Mouse (Mus musculus): ENCODE results near the gene Naxe. TPM values are rescaled to one million over a fixed set of nuclear protein-coding genes. Genes with fewer than 3 reads are reported as not detected.

Naxe gene
- polyA plus RNA-seq (2015; fragmentation: Nextera tagmentation; extraction: Ambion mirVana), result 63.8 and 66.9 TPM in 2 replicates

GRCm38 (mm10) chr3:88057902-88058696 lies at the start of gene Naxe:
TSS of gene Naxe (minus strand) at chr3:88058495.
- Histone ChIP-seq H3K36me3 (peaks cover 36% of the 10 kb centered on the region), H3K27me3 (no peaks in the 10 kb centered on the region), H3K9ac (peak within 1 kb of the TSS; percentile 83), H3K9me3 (replicated peaks) (no peaks in the 10 kb centered on the region), H3K4me2 (peak within 1 kb of the TSS; percentile 94), H3K4me3 (replicated peaks) (peak within 1 kb of the TSS; percentile 83), H3K4me1 (replicated peaks) (peaks cover 19% of the 10 kb centered on the region), H3K27ac (peak within 1 kb of the TSS; percentile 58; the same call in 1 of the 2 replicates)
- ATAC-seq (ENCODE audit: low read depth) (peak; percentile 94), DNase-seq (peak; percentile 90)
- WGBS (ENCODE audit: insufficient replicate concordance), result under 1% methylated on average over 60 of the region's 60 CpGs

GRCm38 (mm10) chr3:88106126-88106525 lies 47.8 kb upstream of the Naxe start:
- ATAC-seq (ENCODE audit: low read depth) (no peak), DNase-seq (no peak)
- H3K4me2 ChIP-seq, result no peak overlapping the region
- H3K9ac ChIP-seq, result no peak overlapping the region
- H3K9me3 ChIP-seq (replicated peaks), result no peaks in the 10 kb centered on the region
- H3K36me3 ChIP-seq, result peaks cover 94% of the 10 kb centered on the region
- H3K4me3 ChIP-seq (replicated peaks), result no peak overlapping the region
- WGBS (ENCODE audit: insufficient replicate concordance), result 85% methylated on average over 4 of the region's 4 CpGs
- H3K4me1 ChIP-seq (replicated peaks), result no peaks in the 10 kb centered on the region
- no peak overlapping the region for H3K27ac ChIP-seq
- H3K27me3 ChIP-seq, result no peaks in the 10 kb centered on the region

- no peaks in the 10 kb centered on the region for H3K4me1 ChIP-seq (replicated peaks)
- H3K4me3 ChIP-seq (replicated peaks), result no peak overlapping the region
- H3K9me3 ChIP-seq (replicated peaks), result no peaks in the 10 kb centered on the region
- H3K9ac ChIP-seq, result no peak overlapping the region
- ATAC-seq (ENCODE audit: low read depth) (no peak), DNase-seq (no peak)
- no peak overlapping the region for H3K4me2 ChIP-seq
- 55% methylated on average over 6 of the region's 6 CpGs for WGBS (ENCODE audit: insufficient replicate concordance)
- H3K27me3 ChIP-seq, result no peaks in the 10 kb centered on the region
- peaks cover 91% of the 10 kb centered on the region for H3K36me3 ChIP-seq
- peak overlapping the region; percentile 39; the same call in 1 of the 2 replicates for H3K27ac ChIP-seq
These were observed 44.3 kb upstream of the Naxe start for GRCm38 (mm10) chr3:88102611-88103010.

GRCm38 (mm10) chr3:88102196-88102595 lies 43.9 kb upstream of the Naxe start:
- no peak; the same call in 1 of the 2 replicates for ATAC-seq (ENCODE audit: low read depth)
- Histone ChIP-seq H3K27ac (peak overlapping the region; percentile 39; the same call in 1 of the 2 replicates), H3K27me3 (no peaks in the 10 kb centered on the region), H3K9me3 (replicated peaks) (no peaks in the 10 kb centered on the region), H3K4me2 (no peak overlapping the region), H3K36me3 (peaks cover 91% of the 10 kb centered on the region), H3K9ac (no peak overlapping the region), H3K4me1 (replicated peaks) (no peaks in the 10 kb centered on the region), H3K4me3 (replicated peaks) (no peak overlapping the region)
- DNase-seq, result no peak
- 71% methylated on average over 6 of the region's 6 CpGs for WGBS (ENCODE audit: insufficient replicate concordance)

GRCm38 (mm10) chr3:88101736-88102135 lies 43.4 kb upstream of the Naxe start:
- Histone ChIP-seq H3K9ac (no peak overlapping the region), H3K4me3 (replicated peaks) (no peak overlapping the region)

GRCm38 (mm10) chr3:88100251-88100650 lies 42.0 kb upstream of the Naxe start:
- DNase-seq, result no peak
- Histone ChIP-seq H3K9ac (no peak overlapping the region), H3K9me3 (replicated peaks) (no peaks in the 10 kb centered on the region), H3K4me1 (replicated peaks) (no peaks in the 10 kb centered on the region), H3K27me3 (no peaks in the 10 kb centered on the region), H3K4me3 (replicated peaks) (no peak overlapping the region), H3K36me3 (peaks cover 82% of the 10 kb centered on the region), H3K4me2 (no peak overlapping the region), H3K27ac (no peak overlapping the region)
- no peak for ATAC-seq (ENCODE audit: low read depth)
- WGBS (ENCODE audit: insufficient replicate concordance), result 63% methylated on average over 3 of the region's 3 CpGs

More at GRCm38 (mm10) chr3:88101736-88102135, 43.4 kb upstream of the Naxe start:
- Histone ChIP-seq H3K36me3 (peaks cover 91% of the 10 kb centered on the region), H3K9me3 (replicated peaks) (no peaks in the 10 kb centered on the region), H3K27ac (no peak overlapping the region), H3K27me3 (no peaks in the 10 kb centered on the region), H3K4me1 (replicated peaks) (no peaks in the 10 kb centered on the region), H3K4me2 (no peak overlapping the region)
- DNase-seq (no peak), ATAC-seq (ENCODE audit: low read depth) (no peak)
- 81% methylated on average over 7 of the region's 7 CpGs for WGBS (ENCODE audit: insufficient replicate concordance)

- H3K4me3 ChIP-seq (replicated peaks), result no peak overlapping the region
- no peak overlapping the region for H3K27ac ChIP-seq
- WGBS (ENCODE audit: insufficient replicate concordance), result 62% methylated on average over 6 of the region's 6 CpGs
- H3K27me3 ChIP-seq, result no peaks in the 10 kb centered on the region
- H3K4me2 ChIP-seq, result no peak overlapping the region
- H3K4me1 ChIP-seq (replicated peaks), result no peaks in the 10 kb centered on the region
- H3K9me3 ChIP-seq (replicated peaks), result no peaks in the 10 kb centered on the region
- H3K36me3 ChIP-seq, result peaks cover 83% of the 10 kb centered on the region
- ATAC-seq (ENCODE audit: low read depth), result no peak
- H3K9ac ChIP-seq, result no peak overlapping the region
- no peak for DNase-seq
These were observed 39.4 kb upstream of the Naxe start for GRCm38 (mm10) chr3:88097666-88098065.

- no peak for DNase-seq
- no peaks in the 10 kb centered on the region for H3K4me1 ChIP-seq (replicated peaks)
- no peak overlapping the region for H3K4me2 ChIP-seq
- no peaks in the 10 kb centered on the region for H3K27me3 ChIP-seq
- ATAC-seq (ENCODE audit: low read depth), result no peak
- H3K9ac ChIP-seq, result no peak overlapping the region
- WGBS (ENCODE audit: insufficient replicate concordance), result 84% methylated on average over 5 of the region's 5 CpGs
- H3K36me3 ChIP-seq, result peaks cover 86% of the 10 kb centered on the region
- H3K9me3 ChIP-seq (replicated peaks), result no peaks in the 10 kb centered on the region
- no peak overlapping the region for H3K4me3 ChIP-seq (replicated peaks)
- no peak overlapping the region for H3K27ac ChIP-seq
These were observed 35.8 kb upstream of the Naxe start for GRCm38 (mm10) chr3:88094126-88094525.

GRCm38 (mm10) chr3:88090616-88091015 lies 32.3 kb upstream of the Naxe start:
- DNase-seq (no peak), ATAC-seq (ENCODE audit: low read depth) (no peak)
- peaks cover 83% of the 10 kb centered on the region for H3K36me3 ChIP-seq
- 92% methylated on average over 6 of the region's 6 CpGs for WGBS (ENCODE audit: insufficient replicate concordance)
- H3K27ac ChIP-seq, result no peak overlapping the region
- no peaks in the 10 kb centered on the region for H3K27me3 ChIP-seq
- no peak overlapping the region for H3K4me3 ChIP-seq (replicated peaks)
- no peaks in the 10 kb centered on the region for H3K9me3 ChIP-seq (replicated peaks)
- no peaks in the 10 kb centered on the region for H3K4me1 ChIP-seq (replicated peaks)
- no peak overlapping the region for H3K9ac ChIP-seq
- H3K4me2 ChIP-seq, result no peak overlapping the region

GRCm38 (mm10) chr3:88090106-88090505 lies 31.8 kb upstream of the Naxe start:
- H3K9ac ChIP-seq, result no peak overlapping the region
- no peaks in the 10 kb centered on the region for H3K27me3 ChIP-seq
- no peaks in the 10 kb centered on the region for H3K4me1 ChIP-seq (replicated peaks)
- H3K36me3 ChIP-seq, result peaks cover 80% of the 10 kb centered on the region
- 85% methylated on average over 7 of the region's 7 CpGs for WGBS (ENCODE audit: insufficient replicate concordance)
- no peak overlapping the region for H3K4me2 ChIP-seq
- no peak overlapping the region for H3K4me3 ChIP-seq (replicated peaks)
- H3K27ac ChIP-seq, result no peak overlapping the region
- no peaks in the 10 kb centered on the region for H3K9me3 ChIP-seq (replicated peaks)
- DNase-seq, result no peak
- ATAC-seq (ENCODE audit: low read depth), result no peak

- H3K9me3 ChIP-seq (replicated peaks), result no peaks in the 10 kb centered on the region
- no peak overlapping the region for H3K4me2 ChIP-seq
- H3K9ac ChIP-seq, result no peak overlapping the region
- H3K4me1 ChIP-seq (replicated peaks), result peaks cover 12% of the 10 kb centered on the region
- no peak for DNase-seq
- ATAC-seq (ENCODE audit: low read depth), result no peak
- peaks cover 67% of the 10 kb centered on the region for H3K36me3 ChIP-seq
- no peaks in the 10 kb centered on the region for H3K27me3 ChIP-seq
- no peak overlapping the region for H3K4me3 ChIP-seq (replicated peaks)
- no peak overlapping the region for H3K27ac ChIP-seq
- 57% methylated on average over 1 of the region's 1 CpGs for WGBS (ENCODE audit: insufficient replicate concordance)
These were observed 29.4 kb upstream of the Naxe start for GRCm38 (mm10) chr3:88087688-88088087.

- no peak overlapping the region for H3K9ac ChIP-seq
- no peak overlapping the region for H3K27ac ChIP-seq
- DNase-seq, result no peak
- H3K9me3 ChIP-seq (replicated peaks), result no peaks in the 10 kb centered on the region
- no peak for ATAC-seq (ENCODE audit: low read depth)
- no peak overlapping the region for H3K4me2 ChIP-seq
- H3K36me3 ChIP-seq, result peaks cover 44% of the 10 kb centered on the region
- H3K4me3 ChIP-seq (replicated peaks), result no peak overlapping the region
- WGBS (ENCODE audit: insufficient replicate concordance), result 88% methylated on average over 5 of the region's 9 CpGs
- peaks cover 22% of the 10 kb centered on the region for H3K4me1 ChIP-seq (replicated peaks)
- H3K27me3 ChIP-seq, result no peaks in the 10 kb centered on the region
These were observed 27.2 kb upstream of the Naxe start for GRCm38 (mm10) chr3:88085459-88085858.

Measured in liver, embryonic 13.5 days (tissue).